Mouse (Mus musculus): ENCODE results near the gene Kpna7. TPM values are rescaled to one million over a fixed set of nuclear protein-coding genes. Genes with fewer than 3 reads are reported as not detected.

The Kpna7 gene
- polyA plus RNA-seq (2012): not detected in 2 replicates

- no peak for TF ChIP-seq GATA1 (IDR thresholded peaks at IDR 0.05; ENCODE audit: low read length)
Measured at GRCm38 (mm10) chr5:145083632-145084451, at the start of gene Kpna7, which contains the start of gene Arpc1a. Gene Kpna7, minus strand, starts transcription at chr5:145084030. Gene Arpc1a, plus strand, starts transcription at chr5:145083830.

GRCm38 (mm10) chr5:145130995-145131394, 47.2 kb upstream of the Kpna7 start:
- no peak for TF ChIP-seq GATA1 (IDR thresholded peaks at IDR 0.05; ENCODE audit: low read length)

- no peak for TF ChIP-seq GATA1 (IDR thresholded peaks at IDR 0.05; ENCODE audit: low read length)
Measured at GRCm38 (mm10) chr5:145130191-145130590, 46.4 kb upstream of the Kpna7 start.

DNA sequence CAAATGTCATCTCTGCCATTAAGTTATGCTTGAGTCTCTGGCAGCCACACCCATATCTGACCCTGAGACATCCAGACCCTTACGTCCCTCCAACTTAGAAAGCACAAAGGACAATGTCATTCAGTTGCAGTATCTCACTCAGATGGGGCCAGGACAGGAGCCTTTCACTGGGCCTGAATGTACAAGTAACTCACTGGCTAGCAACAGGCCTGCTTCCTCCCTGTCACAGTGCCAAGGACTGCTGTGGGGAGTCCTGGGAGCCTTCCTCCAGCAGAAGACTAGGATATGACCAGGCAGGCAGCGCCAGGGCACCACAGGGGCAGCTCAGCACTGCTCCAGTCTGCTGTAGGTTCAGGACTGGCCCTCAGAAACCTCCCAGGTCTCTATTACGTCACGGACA, 45.3 kb upstream of the Kpna7 start:
- TF ChIP-seq GATA1 (IDR thresholded peaks at IDR 0.05; ENCODE audit: low read length): no peak

DNA sequence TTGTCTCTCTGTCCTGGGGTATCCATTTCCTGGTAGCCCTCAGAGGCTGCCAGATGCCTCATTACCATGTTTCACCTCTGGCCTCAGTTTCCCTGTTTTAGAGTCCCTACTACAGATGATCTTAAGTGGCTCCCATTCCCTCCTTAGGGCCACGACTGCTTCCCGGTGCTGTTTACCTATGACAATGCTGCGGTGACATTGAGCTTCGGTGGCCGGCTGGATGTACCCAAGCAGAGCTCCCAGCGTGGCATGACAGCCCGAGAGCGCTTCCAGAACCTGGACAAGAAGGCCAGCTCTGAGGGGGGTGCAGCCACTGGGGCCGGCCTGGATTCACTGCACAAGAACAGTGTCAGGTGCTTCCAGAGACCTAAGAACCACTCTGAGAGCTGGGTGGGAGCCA, 42.8 kb upstream of the Kpna7 start:
- no peak for TF ChIP-seq GATA1 (IDR thresholded peaks at IDR 0.05; ENCODE audit: low read length)

- TF ChIP-seq GATA1 (IDR thresholded peaks at IDR 0.05; ENCODE audit: low read length): no peak
Measured at GRCm38 (mm10) chr5:145123396-145123795, 39.6 kb upstream of the Kpna7 start.

DNA sequence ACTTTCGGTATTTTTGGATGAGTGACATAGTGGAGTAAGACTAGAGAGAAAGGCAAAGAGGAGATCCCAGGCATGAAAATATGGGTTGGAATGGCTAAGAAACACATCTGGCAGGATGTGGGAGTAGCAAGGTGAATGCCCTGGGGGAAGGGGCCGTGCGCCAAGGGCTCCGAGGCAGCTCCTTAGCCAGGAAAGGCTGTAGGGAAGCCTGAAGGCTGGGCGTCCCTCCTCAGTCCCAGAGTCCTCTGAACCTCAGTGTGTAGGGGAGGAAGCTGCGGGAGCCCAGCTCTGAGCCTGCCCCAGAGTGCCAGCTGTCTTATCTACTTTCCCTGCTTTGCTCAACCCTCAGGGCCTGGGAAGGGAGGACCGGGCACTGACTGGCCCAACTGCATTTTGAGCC, 37.1 kb upstream of the Kpna7 start:
- TF ChIP-seq GATA1 (IDR thresholded peaks at IDR 0.05; ENCODE audit: low read length): no peak

DNA sequence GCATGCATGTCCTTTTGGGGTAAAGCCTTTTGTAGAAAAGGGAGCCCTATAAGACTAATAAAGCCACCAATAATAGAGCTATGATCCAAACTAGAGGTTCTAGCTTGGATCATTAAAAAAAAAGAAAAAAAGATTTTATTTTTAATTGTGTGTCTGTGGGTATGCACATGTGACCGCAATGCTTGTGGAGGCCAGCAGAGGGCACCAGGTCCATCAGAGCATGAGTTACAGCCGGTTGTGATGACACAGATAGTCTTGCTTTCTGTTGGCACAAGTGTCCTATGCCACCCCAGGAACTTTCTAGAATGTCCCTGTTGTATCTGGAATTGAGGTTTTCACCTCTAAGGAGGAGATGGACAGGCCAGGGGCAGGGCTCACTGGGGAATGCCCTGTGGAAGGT, 35.6 kb upstream of the Kpna7 start:
- TF ChIP-seq GATA1 (IDR thresholded peaks at IDR 0.05; ENCODE audit: low read length): no peak

GRCm38 (mm10) chr5:145118461-145118860, 34.6 kb upstream of the Kpna7 start:
- no peak for TF ChIP-seq GATA1 (IDR thresholded peaks at IDR 0.05; ENCODE audit: low read length)

GRCm38 (mm10) chr5:145118005-145118404, 34.2 kb upstream of the Kpna7 start:
- TF ChIP-seq GATA1 (IDR thresholded peaks at IDR 0.05; ENCODE audit: low read length): no peak

GRCm38 (mm10) chr5:145116916-145117315, 33.1 kb upstream of the Kpna7 start:
- no peak for TF ChIP-seq GATA1 (IDR thresholded peaks at IDR 0.05; ENCODE audit: low read length)

DNA sequence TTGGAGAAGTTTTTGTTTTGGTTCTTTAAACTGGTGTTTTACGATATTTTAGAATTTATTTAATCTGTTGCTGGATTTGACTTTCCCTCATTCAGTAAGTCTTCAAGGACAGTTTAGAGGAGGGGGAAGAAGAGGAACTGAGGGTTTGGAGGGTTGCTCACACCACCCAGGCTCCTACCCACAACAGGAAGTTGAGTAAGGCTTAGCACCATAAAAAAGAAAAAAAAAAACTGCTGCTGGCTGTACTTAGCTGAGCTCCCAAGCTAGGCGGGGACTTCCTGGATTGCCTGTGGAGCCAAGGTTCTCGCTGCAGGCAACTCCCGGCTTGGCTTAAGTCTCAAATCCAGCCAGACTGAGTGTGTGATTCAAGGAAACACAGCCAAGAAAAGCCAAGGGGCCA, 32.5 kb upstream of the Kpna7 start:
- TF ChIP-seq GATA1 (IDR thresholded peaks at IDR 0.05; ENCODE audit: low read length): no peak

GRCm38 (mm10) chr5:145115736-145116135, 31.9 kb upstream of the Kpna7 start:
- TF ChIP-seq GATA1 (IDR thresholded peaks at IDR 0.05; ENCODE audit: low read length): no peak

- TF ChIP-seq GATA1 (IDR thresholded peaks at IDR 0.05; ENCODE audit: low read length): no peak
Measured at GRCm38 (mm10) chr5:145114606-145115473, 31.0 kb upstream of the Kpna7 start.

GRCm38 (mm10) chr5:145114071-145114605, 30.3 kb upstream of the Kpna7 start, which contains the start of gene Arpc1b:
Gene Arpc1b, plus strand, starts transcription at chr5:145114215.
- TF ChIP-seq GATA1 (IDR thresholded peaks at IDR 0.05; ENCODE audit: low read length): no peak

GRCm38 (mm10) chr5:145113416-145113815, 29.6 kb upstream of the Kpna7 start:
- no peak for TF ChIP-seq GATA1 (IDR thresholded peaks at IDR 0.05; ENCODE audit: low read length)
